Mouse (Mus musculus) spleen, adult 2 months (tissue): ENCODE data around the gene Fosl2. TPM values are rescaled to one million over a fixed set of nuclear protein-coding genes. Genes with fewer than 3 reads are reported as not detected.

Source experiments
- DNase-seq, 2 experiments: peaks; one replicate each; pipeline versions ENCODE4 v3.0.0 to v3.0.0-alpha.2; 2012 to 2021; ENCODE audit warnings: low spot score in 2 of 2, low read depth in 1 of 2
- H3K27ac ChIP-seq: fragments of 200-500 bp; 2 replicates; pipeline ENCODE4 v1.5.1; 2012; ENCODE audit warnings: low read length, inconsistent platforms; ENCODE audit not compliant: insufficient read depth
- H3K27me3 ChIP-seq: fragments of 200-500 bp; 2 replicates; pipeline ENCODE4 v1.6.1; 2012; ENCODE audit warnings: mild to moderate bottlenecking, moderate library complexity, low read length, inconsistent platforms; ENCODE audit not compliant: control insufficient read depth, insufficient read depth
- H3K36me3 ChIP-seq: fragments of 200-500 bp; 2 replicates; pipeline ENCODE4 v1.6.1; 2012; ENCODE audit warnings: mild to moderate bottlenecking, low read length, inconsistent platforms; ENCODE audit not compliant: control insufficient read depth, insufficient read depth
- H3K4me1 ChIP-seq: fragments of 200-500 bp; 2 replicates; pipeline ENCODE4 v1.6.1; 2011; ENCODE audit warnings: inconsistent platforms; ENCODE audit not compliant: control insufficient read depth, insufficient read depth, insufficient read length
- H3K4me3 ChIP-seq: fragments of 200-500 bp; 2 replicates; pipeline ENCODE4 v1.5.1; 2011; ENCODE audit warnings: mild to moderate bottlenecking, inconsistent platforms; ENCODE audit not compliant: insufficient read depth, insufficient read length; ENCODE audit errors: extremely low read depth
- CTCF ChIP-seq: fragments of 200-500 bp; IDR thresholded peaks from 2 replicates; pipeline ENCODE4 v1.5.1; 2011; ENCODE audit warnings: mild to moderate bottlenecking, inconsistent platforms; ENCODE audit not compliant: insufficient read depth, insufficient read length, insufficient replicate concordance; ENCODE audit errors: extremely low read depth
- POLR2A ChIP-seq: fragments of 200-500 bp; IDR thresholded peaks from 2 replicates; pipeline ENCODE4 v1.6.1; 2011; ENCODE audit warnings: low read depth, low read length, inconsistent platforms
- WGBS: fragments of 180-500 bp; shearing (Covaris S2); methylation state at CpG from one replicate; pipeline ENCODE4 v1.1.7; 2018; 5-methylcytosine and 5-hydroxymethylcytosine counted together
- polyA plus RNA-seq: library from polyadenylated mRNA; depleted of rRNA; stranded (reverse); fragments of >200 nt; gene quantifications from 2 replicates; pipeline ENCODE4 v1.2.3, GENCODE M21; 2012

The Fosl2 gene
- polyA plus RNA-seq, 1 experiment, result 5.1 TPM

DNA sequence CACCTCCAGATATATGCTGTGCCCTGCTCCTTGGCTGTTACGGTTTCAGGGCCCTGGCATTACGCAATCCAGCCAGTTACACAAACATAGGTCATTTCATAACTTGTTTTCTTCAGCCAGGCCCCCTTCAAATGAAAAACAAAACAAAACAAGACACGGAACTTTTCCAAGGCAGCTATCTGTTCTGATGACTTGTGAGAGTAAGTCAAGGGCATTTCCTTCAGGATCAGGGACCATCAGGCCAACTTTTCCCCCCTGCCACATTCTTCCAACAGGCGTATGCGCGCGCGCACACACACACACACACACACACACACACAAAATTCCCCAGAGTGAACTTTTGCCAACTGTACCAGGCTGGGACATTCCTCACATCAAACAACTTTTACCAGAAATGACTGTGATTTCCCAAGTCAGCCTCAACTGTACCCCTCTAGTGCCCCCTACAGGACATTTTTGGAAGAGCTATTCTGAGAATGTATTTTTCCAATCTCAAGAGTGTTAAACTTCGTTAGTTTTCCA lies 4.0 kb downstream of the Fosl2 start:
- Histone ChIP-seq H3K4me3 (no peak overlapping the region), H3K27ac (peak overlapping the region; percentile 62), H3K4me1 (peaks cover 3% of the 10 kb centered on the region; the same call in 1 of the 2 replicates), H3K27me3 (peaks cover 5% of the 10 kb centered on the region), H3K36me3 (no peaks in the 10 kb centered on the region)
- peak in 1 of 2 experiments; percentile 7 for DNase-seq
- WGBS, result 63% methylated on average over 9 of the region's 9 CpGs
- TF ChIP-seq CTCF (0 out of 2 replicates have a peak, but pooled peaks have one; percentile 31), POLR2A (no peak)

DNA sequence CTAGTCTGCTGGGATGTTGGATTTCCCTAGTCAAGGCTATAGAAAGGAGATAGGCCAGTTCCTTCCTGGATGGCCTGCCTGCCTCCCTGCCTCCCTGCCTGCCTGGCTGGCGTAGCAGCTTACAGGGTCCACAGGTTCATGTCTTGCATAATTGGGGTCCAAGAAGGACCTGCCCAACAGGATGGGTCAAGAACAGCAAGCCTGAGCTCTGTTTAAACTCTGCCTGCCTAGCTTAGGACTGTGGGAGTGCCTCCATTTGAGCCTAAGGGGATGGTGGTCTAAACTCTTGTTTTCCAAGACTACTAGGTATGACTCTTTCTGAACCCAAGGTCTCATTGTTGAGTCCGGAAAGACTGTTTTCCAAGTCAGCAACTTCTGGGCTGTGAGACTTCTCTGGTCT lies 6.3 kb downstream of the Fosl2 start:
- Histone ChIP-seq H3K4me3 (no peak overlapping the region), H3K27me3 (no peaks in the 10 kb centered on the region), H3K36me3 (peaks cover 2% of the 10 kb centered on the region), H3K4me1 (no peaks in the 10 kb centered on the region), H3K27ac (no peak overlapping the region)
- DNase-seq, result no peak
- 89% methylated on average over 2 of the region's 2 CpGs for WGBS
- TF ChIP-seq POLR2A (no peak), CTCF (no peak)

DNA sequence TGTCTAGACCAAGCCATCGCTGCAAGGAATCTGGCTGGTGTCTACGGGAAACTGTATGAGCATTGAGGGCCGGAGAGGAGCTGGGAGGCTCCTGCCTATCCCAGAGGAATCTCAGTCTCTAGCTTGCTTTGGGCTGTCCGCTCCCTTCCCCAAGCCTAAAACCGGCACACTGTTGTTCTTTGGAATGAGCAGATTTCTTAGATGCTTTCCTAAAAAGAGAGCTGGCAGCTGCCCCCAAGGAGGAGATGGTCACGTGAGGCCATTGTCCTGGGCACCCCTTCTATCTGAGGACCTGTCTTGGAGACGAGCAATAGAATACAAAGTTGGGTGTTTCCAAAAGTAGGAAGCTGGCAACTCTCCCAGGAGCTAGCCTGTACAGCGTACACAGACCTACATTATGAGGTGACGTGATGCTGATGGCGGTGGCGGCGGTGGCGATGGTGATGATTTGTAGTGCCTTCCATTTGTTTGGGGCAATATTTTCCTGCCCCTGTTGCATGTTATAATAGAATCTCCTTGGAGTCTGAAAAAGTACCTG lies 7.9 kb downstream of the Fosl2 start:
- no peak for DNase-seq
- no peaks in the 10 kb centered on the region for H3K27me3 ChIP-seq
- H3K4me3 ChIP-seq, result no peak overlapping the region
- WGBS, result 90% methylated on average over 13 of the region's 13 CpGs
- H3K36me3 ChIP-seq, result peaks cover 2% of the 10 kb centered on the region
- no peaks in the 10 kb centered on the region for H3K4me1 ChIP-seq
- TF ChIP-seq POLR2A (no peak), CTCF (no peak)
- no peak overlapping the region for H3K27ac ChIP-seq

DNA sequence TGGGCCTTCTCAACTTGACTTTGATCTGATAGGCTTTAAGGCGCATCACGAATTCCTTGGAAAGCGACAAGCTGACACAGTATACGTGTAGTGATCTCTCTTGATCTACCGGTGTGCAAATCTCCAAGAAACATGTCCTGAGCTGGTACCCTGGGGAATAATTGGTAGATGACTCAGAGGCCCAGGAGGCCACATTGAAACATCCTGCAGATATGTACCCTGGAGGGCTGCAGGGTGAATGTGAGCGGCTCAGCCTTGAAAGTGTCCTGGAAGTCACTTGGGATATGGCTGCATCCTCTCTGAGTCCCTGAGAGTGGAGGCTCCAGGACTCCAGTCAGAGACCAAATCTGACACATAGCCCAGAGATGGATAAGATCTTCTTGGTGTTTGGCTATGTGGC lies 10.7 kb downstream of the Fosl2 start:
- H3K27me3 ChIP-seq, result no peaks in the 10 kb centered on the region
- DNase-seq, result no peak
- no peak overlapping the region for H3K4me3 ChIP-seq
- no peak overlapping the region for H3K27ac ChIP-seq
- no peaks in the 10 kb centered on the region for H3K4me1 ChIP-seq
- 95% methylated on average over 6 of the region's 6 CpGs for WGBS
- TF ChIP-seq POLR2A, result no peak
- no peak for TF ChIP-seq CTCF
- peaks cover 2% of the 10 kb centered on the region for H3K36me3 ChIP-seq

DNA sequence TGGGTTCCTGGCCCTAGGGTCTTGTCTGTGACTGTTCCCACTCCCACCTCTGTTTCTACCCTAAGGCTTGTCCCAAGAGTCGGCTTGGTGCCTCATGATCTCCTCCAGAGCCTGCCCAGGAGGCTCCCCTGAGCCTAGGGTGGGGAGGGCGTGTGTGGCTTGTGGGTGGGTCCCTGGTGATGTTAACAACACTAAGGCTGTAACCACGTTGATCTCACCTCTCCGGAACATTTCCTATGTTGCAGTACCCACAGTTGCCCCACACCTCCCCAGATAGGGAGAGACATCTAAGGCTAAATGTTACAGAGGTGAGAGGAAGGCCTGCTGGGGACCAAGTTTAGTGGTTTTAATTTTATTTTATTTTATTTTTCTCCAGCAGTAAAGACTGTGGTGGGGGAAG lies 13.0 kb downstream of the Fosl2 start:
- TF ChIP-seq CTCF (no peak), POLR2A (no peak)
- no peaks in the 10 kb centered on the region for H3K4me1 ChIP-seq
- WGBS, result 63% methylated on average over 4 of the region's 4 CpGs
- no peak for DNase-seq
- H3K36me3 ChIP-seq, result peaks cover 2% of the 10 kb centered on the region
- H3K27ac ChIP-seq, result no peak overlapping the region
- no peak overlapping the region for H3K4me3 ChIP-seq
- no peaks in the 10 kb centered on the region for H3K27me3 ChIP-seq

DNA sequence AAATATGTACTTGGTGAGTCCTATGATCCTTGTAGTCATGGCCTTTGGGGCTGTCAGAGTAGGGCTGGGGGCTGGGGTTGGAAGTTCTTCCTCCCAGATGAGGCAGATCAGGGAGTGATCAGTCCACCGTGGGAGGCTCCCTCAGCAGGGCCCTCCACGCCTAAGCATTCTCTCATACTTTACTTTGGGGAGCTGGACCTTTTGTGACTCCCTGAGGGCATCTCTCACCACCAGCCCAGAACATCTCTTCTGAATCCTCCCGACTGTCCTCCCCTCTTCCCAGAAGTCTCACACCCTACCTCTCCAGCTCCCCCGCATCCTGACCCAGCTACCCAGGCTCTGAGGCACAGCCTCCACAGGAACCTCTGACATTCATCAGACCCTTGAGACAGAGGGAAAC lies 15.6 kb downstream of the Fosl2 start:
- TF ChIP-seq POLR2A (no peak), CTCF (no peak)
- WGBS, result 91% methylated on average over 4 of the region's 4 CpGs
- H3K36me3 ChIP-seq, result peaks cover 2% of the 10 kb centered on the region
- DNase-seq, result no peak
- no peak overlapping the region for H3K4me3 ChIP-seq
- H3K4me1 ChIP-seq, result no peaks in the 10 kb centered on the region
- H3K27me3 ChIP-seq, result no peaks in the 10 kb centered on the region
- H3K27ac ChIP-seq, result no peak overlapping the region

DNA sequence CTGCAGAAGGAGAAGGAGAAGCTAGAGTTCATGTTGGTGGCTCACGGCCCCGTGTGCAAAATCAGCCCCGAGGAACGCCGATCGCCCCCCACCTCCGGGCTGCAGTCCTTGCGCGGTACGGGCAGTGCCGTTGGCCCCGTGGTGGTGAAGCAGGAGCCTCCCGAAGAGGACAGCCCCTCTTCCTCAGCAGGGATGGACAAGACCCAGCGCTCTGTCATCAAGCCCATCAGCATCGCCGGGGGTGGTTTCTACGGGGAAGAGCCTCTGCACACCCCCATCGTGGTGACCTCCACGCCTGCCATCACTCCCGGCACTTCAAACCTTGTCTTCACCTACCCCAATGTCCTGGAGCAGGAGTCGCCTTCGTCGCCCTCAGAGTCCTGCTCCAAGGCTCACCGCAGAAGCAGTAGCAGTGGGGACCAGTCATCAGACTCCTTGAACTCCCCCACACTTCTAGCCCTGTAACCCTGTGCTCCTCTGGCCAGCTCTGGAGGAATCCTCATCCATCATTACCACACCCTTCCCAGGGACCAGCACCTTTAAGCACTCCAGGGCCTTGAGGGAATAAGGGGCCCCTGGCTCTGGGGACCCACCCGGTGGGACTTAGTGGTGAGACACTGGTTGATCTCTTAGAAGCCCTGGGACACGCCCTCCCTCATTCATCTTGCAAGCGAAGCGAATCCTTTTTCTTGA lies 17.3 kb downstream of the Fosl2 start:
- TF ChIP-seq POLR2A (no peak), CTCF (no peak)
- H3K36me3 ChIP-seq, result no peaks in the 10 kb centered on the region; the same call in 1 of the 2 replicates

More for the DNA sequence above, 17.3 kb downstream of the Fosl2 start:
- Histone ChIP-seq H3K4me1 (no peaks in the 10 kb centered on the region), H3K27me3 (no peaks in the 10 kb centered on the region), H3K27ac (no peak overlapping the region), H3K4me3 (no peak overlapping the region)
- no peak for DNase-seq
- 91% methylated on average over 28 of the region's 28 CpGs for WGBS
